Mouse (Mus musculus): Measurements from ENCODE around the gene Tas2r125.
"Not testable (repeated sequence)": the region's sequence is repeated elsewhere in the genome, so short reads cannot be mapped to it uniquely, and the experiment has no call there.

Gene Tas2r125

DNA sequence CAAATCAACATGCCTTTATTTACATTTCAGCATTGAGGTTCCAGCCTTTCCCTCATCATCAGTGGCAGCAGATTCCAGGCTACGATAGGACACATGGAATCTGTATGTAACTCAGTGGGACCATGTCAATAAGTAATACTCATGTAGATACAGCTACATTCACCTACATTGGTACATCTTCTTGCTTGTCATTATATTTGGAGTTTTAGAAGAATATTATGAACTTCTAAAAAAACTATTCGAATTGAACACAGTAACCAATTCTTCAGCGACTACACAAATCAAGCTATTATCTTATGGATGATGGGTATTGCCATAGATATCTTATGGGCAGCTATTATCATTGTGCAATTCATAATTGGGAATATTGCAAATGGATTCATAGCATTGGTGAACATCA lies at the start of gene Tas2r125:
Tas2r125 (plus strand) TSS at position 301 of the 400 bp plus-strand sequence.
- H3K36me3 ChIP-seq (ENCODE audit: control insufficient read depth, insufficient read depth, low read length, poor library complexity, severe bottlenecking): no peaks in the 10 kb centered on the region
- no peak for DNase-seq (ENCODE audit: low read depth, low spot score)
- no peaks in the 10 kb centered on the region for H3K27me3 ChIP-seq (ENCODE audit: control insufficient read depth, insufficient read depth, low read length, poor library complexity, severe bottlenecking)

DNA sequence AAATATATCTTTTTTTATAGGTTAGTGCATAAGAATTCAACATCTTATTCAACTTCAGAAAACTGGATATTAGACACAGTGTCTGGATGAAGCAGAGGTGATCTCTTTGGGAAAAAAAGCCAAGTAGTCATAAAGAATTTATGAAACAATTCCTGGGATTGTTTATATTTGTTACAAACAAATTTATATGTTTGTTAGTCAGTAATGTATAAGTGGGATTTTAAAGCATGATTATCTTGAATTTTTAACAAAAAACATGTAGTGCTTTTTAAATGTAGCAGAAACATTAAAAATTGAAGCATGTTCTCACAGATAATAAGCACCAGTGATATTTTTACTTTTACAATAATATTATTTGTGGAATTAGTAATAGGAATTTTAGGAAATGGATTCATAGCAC lies 41.7 kb upstream of the Tas2r125 start, which contains the start of gene Tas2r110:
Tas2r110 (plus strand) TSS at position 301 of the 400 bp plus-strand sequence.
- H3K27me3 ChIP-seq (ENCODE audit: control insufficient read depth, insufficient read depth, low read length, poor library complexity, severe bottlenecking): no peaks in the 10 kb centered on the region
- no peak for DNase-seq (ENCODE audit: low read depth, low spot score)
- H3K36me3 ChIP-seq (ENCODE audit: control insufficient read depth, insufficient read depth, low read length, poor library complexity, severe bottlenecking): no peaks in the 10 kb centered on the region

DNA sequence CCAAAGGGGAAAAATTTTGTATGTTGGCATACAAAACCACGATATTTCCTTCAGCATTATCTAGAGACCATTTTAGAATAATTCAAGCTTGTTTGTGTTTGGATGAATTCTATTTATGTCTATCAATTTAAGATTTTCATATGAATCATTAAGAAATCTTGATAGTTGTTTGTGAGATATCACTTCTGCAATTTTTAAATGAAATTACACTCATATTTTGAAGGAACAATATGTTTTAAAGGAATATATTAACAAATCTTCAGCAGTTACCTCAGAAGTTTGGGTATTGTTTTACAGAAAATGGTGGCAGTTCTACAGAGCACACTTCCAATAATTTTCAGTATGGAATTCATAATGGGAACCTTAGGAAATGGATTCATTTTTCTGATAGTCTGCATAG lies 16.7 kb upstream of the Tas2r125 start, which contains the start of gene Tas2r113:
Tas2r113 (plus strand) TSS at position 301 of the 400 bp plus-strand sequence.
- DNase-seq (ENCODE audit: low read depth, low spot score): no peak
- H3K27me3 ChIP-seq (ENCODE audit: control insufficient read depth, insufficient read depth, low read length, poor library complexity, severe bottlenecking): no peaks in the 10 kb centered on the region
- no peaks in the 10 kb centered on the region for H3K36me3 ChIP-seq (ENCODE audit: control insufficient read depth, insufficient read depth, low read length, poor library complexity, severe bottlenecking)

DNA sequence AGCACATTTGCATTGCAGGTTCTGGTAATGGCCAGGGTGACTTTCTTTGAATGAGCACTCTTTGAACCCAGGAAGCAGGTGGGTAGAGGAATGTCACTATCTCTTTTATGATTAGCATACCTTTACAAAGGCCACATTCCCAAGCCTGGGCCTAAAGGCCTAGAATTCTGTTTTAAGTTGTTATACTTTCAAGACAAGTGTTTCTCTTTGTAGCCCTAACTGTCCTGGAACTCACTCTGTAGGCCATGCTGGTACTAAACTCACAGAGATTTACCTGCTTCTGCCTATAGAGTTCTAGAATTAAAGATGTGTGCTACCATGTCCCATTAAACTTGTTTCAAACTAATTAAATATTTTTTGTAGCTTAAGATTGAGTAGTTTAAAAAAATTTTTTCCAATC lies 31.9 kb downstream of the Tas2r125 start:
- DNase-seq (ENCODE audit: low read depth, low spot score); H3K36me3 ChIP-seq (ENCODE audit: control insufficient read depth, insufficient read depth, low read length, poor library complexity, severe bottlenecking); H3K27me3 ChIP-seq (ENCODE audit: control insufficient read depth, insufficient read depth, low read length, poor library complexity, severe bottlenecking): not testable (repeated sequence)

DNA sequence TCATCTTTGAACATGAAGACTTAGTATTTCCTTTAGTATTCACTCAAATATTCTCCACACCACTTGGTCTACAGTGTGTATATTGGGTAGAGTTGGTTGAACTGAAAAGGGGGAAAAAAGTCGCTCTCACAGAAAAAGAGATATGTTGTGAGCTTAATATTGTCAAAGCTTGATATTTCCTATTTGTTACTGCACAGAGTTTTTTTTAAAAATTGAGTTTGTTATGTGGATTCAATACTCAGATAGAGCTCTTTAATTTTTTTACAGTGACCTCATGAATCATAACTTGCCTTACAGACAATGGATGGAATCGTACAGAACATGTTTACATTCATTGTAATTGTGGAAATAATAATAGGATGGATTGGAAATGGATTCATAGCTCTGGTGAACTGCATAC lies 41.4 kb downstream of the Tas2r125 start, which contains the start of gene Tas2r129:
Tas2r129 (plus strand) TSS at position 301 of the 400 bp plus-strand sequence.
- DNase-seq (ENCODE audit: low read depth, low spot score): no peak
- no peaks in the 10 kb centered on the region for H3K36me3 ChIP-seq (ENCODE audit: control insufficient read depth, insufficient read depth, low read length, poor library complexity, severe bottlenecking)
- no peaks in the 10 kb centered on the region for H3K27me3 ChIP-seq (ENCODE audit: control insufficient read depth, insufficient read depth, low read length, poor library complexity, severe bottlenecking)

DNA sequence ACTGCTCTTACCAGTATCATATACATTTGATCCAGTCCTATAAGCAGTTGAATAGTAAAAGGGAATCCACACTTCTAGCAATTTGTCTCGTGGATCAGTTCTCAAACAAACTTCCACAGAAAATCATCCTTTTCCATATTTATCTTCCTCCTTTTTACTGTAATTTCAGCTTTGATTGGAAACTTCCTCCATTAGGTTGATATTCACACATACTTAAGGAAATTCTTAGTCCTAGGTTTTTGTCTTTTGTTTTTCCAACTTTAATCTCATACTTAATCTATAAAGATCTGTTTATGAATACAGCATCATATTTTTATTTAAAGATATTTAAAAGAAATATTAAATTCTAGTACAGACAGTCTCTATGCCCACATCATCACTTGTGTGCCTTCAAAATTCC lies 48.4 kb downstream of the Tas2r125 start, which contains the start of gene Tas2r131:
Tas2r131 (minus strand) TSS at position 101 of the 400 bp plus-strand sequence.
- no peak for DNase-seq (ENCODE audit: low read depth, low spot score)
- H3K27me3 ChIP-seq (ENCODE audit: control insufficient read depth, insufficient read depth, low read length, poor library complexity, severe bottlenecking): no peaks in the 10 kb centered on the region
- no peaks in the 10 kb centered on the region for H3K36me3 ChIP-seq (ENCODE audit: control insufficient read depth, insufficient read depth, low read length, poor library complexity, severe bottlenecking)
